ENCODE assay signal across 24 mouse cellular contexts in the genomic region with DNA sequence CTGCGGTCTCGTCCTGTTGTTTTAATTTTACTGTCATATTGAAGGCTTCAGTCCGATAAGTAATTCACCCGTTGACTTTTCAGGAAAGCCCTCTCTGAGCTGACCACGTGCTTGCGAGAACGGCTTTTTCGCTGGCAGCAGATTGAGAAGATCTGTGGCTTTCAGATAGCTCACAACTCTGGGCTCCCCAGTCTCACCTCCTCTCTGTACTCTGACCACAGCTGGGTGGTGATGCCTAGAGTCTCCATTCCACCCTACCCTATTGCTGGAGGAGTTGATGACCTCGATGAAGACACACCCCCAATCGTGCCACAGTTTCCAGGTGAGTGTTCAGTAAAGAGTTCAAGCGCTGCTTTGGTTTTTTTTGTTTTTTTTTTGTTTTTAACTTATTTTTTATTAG.
"Had no signal": no experiment of that assay in that cellular context is flagged by ENCODE, and none has a peak within 500 bp of the region (broad histone marks: within the 10 kb centered on the region; RNA-seq: fewer than 3 reads in every experiment).

No protein-coding gene starts in this region.

- H3K27me3 ChIP-seq: limb, embryonic 12.5 days; limb, embryonic 15.5 days; liver, embryonic 13.5 days; lung, embryonic 15.5 days; midbrain, embryonic 13.5 days had no signal

- DNase-seq: kidney, adult 18-20 months; kidney, adult 9 months; kidney, postnatal 14 days; kidney, postnatal 4 days; left cerebral cortex, postnatal 4 days; liver, embryonic 13.5 days; lung, adult 18-20 months; lung, postnatal 10 days; lung, postnatal 36 days; right cerebral cortex, adult 18-20 months; right cerebral cortex, postnatal 14 days; right cerebral cortex, postnatal 4 days; thymus, adult 2 months; thymus, postnatal 14 days; thymus, postnatal 4 days had no signal

- H3K36me3 ChIP-seq: liver, embryonic 13.5 days; midbrain, embryonic 13.5 days had no signal

- H3K4me1 ChIP-seq: limb, embryonic 12.5 days; limb, embryonic 15.5 days; liver, embryonic 13.5 days; midbrain, embryonic 10.5 days; midbrain, embryonic 13.5 days had no signal

- ATAC-seq: intestine, embryonic 16.5 days; midbrain, embryonic 13.5 days; midbrain, embryonic 16.5 days had no signal

- H3K27ac ChIP-seq: limb, embryonic 12.5 days; limb, embryonic 15.5 days; liver, embryonic 13.5 days; lung, embryonic 15.5 days; midbrain, embryonic 10.5 days; midbrain, embryonic 13.5 days; stomach, postnatal 0 days had no signal

- H3K9ac ChIP-seq: limb, embryonic 12.5 days; limb, embryonic 15.5 days; liver, embryonic 13.5 days; lung, embryonic 15.5 days; midbrain, embryonic 13.5 days had no signal

- H3K4me2 ChIP-seq: limb, embryonic 12.5 days; limb, embryonic 15.5 days; liver, embryonic 13.5 days; lung, embryonic 15.5 days; midbrain, embryonic 13.5 days had no signal

- H3K4me3 ChIP-seq: limb, embryonic 12.5 days; limb, embryonic 15.5 days; liver, embryonic 13.5 days; lung, embryonic 15.5 days; midbrain, embryonic 10.5 days; midbrain, embryonic 13.5 days; myocyte had no signal

- H3K9me3 ChIP-seq: limb, embryonic 12.5 days; limb, embryonic 15.5 days; liver, embryonic 13.5 days; lung, embryonic 15.5 days; midbrain, embryonic 10.5 days; midbrain, embryonic 13.5 days had no signal
